Mouse (Mus musculus): ENCODE measurements around the gene Olfr816. TPM values are rescaled to one million over a fixed set of nuclear protein-coding genes. Genes with fewer than 3 reads are reported as not detected.
"Not testable (repeated sequence)": the region's sequence is repeated elsewhere in the genome, so short reads cannot be mapped to it uniquely, and the experiment has no call there.

Olfr816 gene
- total RNA-seq (2015; ENCODE audit: low replicate concordance) = not detected in 2 replicates
- total RNA-seq (2017; ENCODE audit: low replicate concordance) = not detected in 2 replicates

DNA sequence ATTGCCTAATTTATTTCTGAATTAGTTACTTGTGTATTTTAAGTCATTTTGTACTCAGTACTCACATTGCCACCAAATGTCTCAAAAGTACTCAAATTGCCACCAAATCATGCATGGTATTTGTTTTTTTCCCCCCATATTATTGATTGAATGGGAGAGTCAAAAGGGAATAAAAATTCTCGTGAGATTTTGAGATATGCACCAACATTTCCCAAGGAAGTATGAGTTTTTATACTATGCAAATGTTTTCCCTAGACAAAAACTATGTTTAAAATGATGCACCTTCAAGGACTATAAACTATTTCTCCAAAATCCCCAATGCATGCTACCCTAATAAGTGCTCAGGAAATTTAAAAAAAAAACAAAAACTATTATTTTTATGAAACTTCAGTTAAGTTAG lies at the start of gene Olfr816:
Gene Olfr816 (minus strand): TSS at position 101 of the 400 bp plus-strand sequence.
- no peak for ATAC-seq (replicated peaks; ENCODE audit: low FRiP score, poor library complexity, severe bottlenecking)

DNA sequence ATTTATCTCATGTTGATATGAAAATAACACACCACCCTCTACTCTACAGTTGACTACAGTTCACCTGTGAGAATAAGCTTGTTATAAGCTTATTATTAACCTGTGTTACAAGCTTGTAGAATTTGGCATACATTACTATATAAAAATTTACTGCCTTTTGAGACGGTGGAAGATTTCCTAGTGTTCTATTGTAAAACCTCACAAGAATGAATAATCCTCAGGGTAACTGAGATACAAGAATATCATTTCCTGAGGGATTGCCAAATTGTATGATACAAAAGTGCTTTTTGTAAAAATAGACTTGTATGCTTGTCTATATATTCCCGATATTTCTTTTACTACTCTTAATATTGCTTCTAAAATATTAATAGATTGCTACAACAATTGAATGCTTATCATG lies 33.6 kb upstream of the Olfr816 start, which contains the start of gene Olfr818:
Gene Olfr818 (minus strand): TSS at position 101 of the 400 bp plus-strand sequence.
- no peak for ATAC-seq (replicated peaks; ENCODE audit: low FRiP score, poor library complexity, severe bottlenecking)

DNA sequence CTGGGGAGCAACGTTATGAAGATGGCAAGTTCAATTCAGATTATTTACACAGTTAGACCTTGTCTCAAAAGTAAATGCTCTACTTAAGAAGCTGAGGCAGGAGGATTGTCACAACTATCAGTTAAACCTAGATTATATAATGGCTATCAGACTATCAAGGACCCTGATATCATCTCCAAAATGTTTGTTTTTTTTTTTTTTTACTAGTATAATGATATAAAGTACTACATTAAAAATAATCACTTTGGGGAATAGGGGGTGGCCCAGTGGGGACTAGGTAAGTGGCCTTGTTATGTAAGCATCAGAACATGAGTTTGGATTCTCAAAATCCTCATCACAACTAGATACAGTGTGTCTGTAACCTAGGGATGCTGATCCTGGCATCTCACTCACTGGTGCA lies 9.6 kb downstream of the Olfr816 start, which contains the start of gene Olfr815:
Gene Olfr815 (minus strand): TSS at position 101 of the 400 bp plus-strand sequence.
- not testable (repeated sequence) for ATAC-seq (replicated peaks; ENCODE audit: low FRiP score, poor library complexity, severe bottlenecking)

DNA sequence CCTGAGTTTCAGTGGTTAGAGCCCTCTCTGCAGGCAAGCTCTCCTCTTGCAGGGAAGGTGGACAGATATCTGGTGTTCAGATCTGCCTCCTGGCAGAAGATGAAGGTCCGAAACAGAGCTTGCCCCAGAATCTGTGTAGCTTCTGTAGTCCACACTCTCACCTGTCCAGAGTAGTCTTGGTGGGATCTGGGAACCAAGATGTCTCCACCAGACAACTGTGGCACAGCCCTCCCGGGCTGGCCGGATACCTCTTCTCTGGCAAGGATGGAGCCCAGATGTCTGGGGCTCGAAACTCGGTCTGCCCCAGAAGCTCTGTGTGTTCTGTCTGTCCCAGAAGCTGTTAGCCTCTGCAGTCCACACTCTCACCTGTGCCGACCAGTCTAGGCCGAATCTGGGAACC lies 29.5 kb downstream of the Olfr816 start:
- no peak for ATAC-seq (replicated peaks; ENCODE audit: low FRiP score, poor library complexity, severe bottlenecking)

DNA sequence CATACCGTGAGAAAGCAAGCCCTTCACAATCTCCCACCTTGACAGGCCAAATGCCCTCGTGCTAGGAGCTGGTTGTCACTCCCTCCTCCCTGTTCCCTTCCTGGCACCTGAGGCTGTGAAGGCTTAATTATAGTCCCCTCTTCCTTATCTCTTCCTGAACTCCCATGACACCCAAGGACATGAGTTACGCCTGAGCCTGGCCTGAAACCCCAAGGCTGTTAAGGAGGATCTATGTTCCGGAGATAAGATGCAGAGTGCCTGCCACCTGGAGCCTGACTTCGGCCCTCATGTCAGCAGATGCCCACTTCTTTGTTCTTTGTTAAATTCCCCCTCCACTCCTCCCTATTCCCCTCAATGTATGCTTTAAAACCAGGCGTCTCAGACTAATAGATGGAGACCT lies 29.9 kb downstream of the Olfr816 start:
- ATAC-seq (replicated peaks; ENCODE audit: low FRiP score, poor library complexity, severe bottlenecking) = not testable (repeated sequence)

DNA sequence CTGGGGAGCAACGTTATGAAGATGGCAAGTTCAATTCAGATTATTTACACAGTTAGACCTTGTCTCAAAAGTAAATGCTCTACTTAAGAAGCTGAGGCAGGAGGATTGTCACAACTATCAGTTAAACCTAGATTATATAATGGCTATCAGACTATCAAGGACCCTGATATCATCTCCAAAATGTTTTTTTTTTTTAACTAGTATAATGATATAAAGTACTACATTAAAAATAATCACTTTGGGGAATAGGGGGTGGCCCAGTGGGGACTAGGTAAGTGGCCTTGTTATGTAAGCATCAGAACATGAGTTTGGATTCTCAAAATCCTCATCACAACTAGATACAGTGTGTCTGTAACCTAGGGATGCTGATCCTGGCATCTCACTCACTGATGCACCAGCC lies 35.6 kb downstream of the Olfr816 start, which contains the start of gene Olfr814:
Gene Olfr814 (minus strand): TSS at position 101 of the 400 bp plus-strand sequence.
- ATAC-seq (replicated peaks; ENCODE audit: low FRiP score, poor library complexity, severe bottlenecking) = 0 out of 2 replicates have a peak, but pooled peaks have one; percentile 34

Other genes with a start within 250 kb of the Olfr816 start
- gene Olfr801, start 241.7 kb downstream of the Olfr816 start, total RNA-seq (2015; ENCODE audit: low replicate concordance) = not detected in 2 replicates
- gene Olfr801, start 241.7 kb downstream of the Olfr816 start, total RNA-seq (2017; ENCODE audit: low replicate concordance) = not detected in 2 replicates
- not detected in 2 replicates for gene Olfr802, start 227.4 kb downstream of the Olfr816 start, total RNA-seq (2015; ENCODE audit: low replicate concordance)
- gene Olfr802, start 227.4 kb downstream of the Olfr816 start, total RNA-seq (2017; ENCODE audit: low replicate concordance) = not detected in 2 replicates
- gene Olfr803, start 221.3 kb downstream of the Olfr816 start, total RNA-seq (2015; ENCODE audit: low replicate concordance) = not detected in 2 replicates
- gene Olfr803, start 221.3 kb downstream of the Olfr816 start, total RNA-seq (2017; ENCODE audit: low replicate concordance) = not detected in 2 replicates
- not detected in 2 replicates for gene Olfr804, start 212.4 kb downstream of the Olfr816 start, total RNA-seq (2015; ENCODE audit: low replicate concordance)
- not detected in 2 replicates for gene Olfr804, start 212.4 kb downstream of the Olfr816 start, total RNA-seq (2017; ENCODE audit: low replicate concordance)
- gene Olfr805, start 186.2 kb downstream of the Olfr816 start, total RNA-seq (2015; ENCODE audit: low replicate concordance) = not detected in 2 replicates
- not detected in 2 replicates for gene Olfr805, start 186.2 kb downstream of the Olfr816 start, total RNA-seq (2017; ENCODE audit: low replicate concordance)
- gene Olfr806, start 173.7 kb downstream of the Olfr816 start, total RNA-seq (2015; ENCODE audit: low replicate concordance) = not detected in 2 replicates
- gene Olfr806, start 173.7 kb downstream of the Olfr816 start, total RNA-seq (2017; ENCODE audit: low replicate concordance) = not detected in 2 replicates
- not detected in 2 replicates for gene Olfr807, start 157.8 kb downstream of the Olfr816 start, total RNA-seq (2015; ENCODE audit: low replicate concordance)
- gene Olfr807, start 157.8 kb downstream of the Olfr816 start, total RNA-seq (2017; ENCODE audit: low replicate concordance) = not detected in 2 replicates
- gene Olfr808, start 150.1 kb downstream of the Olfr816 start, total RNA-seq (2015; ENCODE audit: low replicate concordance) = not detected in 2 replicates
- not detected in 2 replicates for gene Olfr808, start 150.1 kb downstream of the Olfr816 start, total RNA-seq (2017; ENCODE audit: low replicate concordance)
- not detected in 2 replicates for gene Olfr809, start 141.0 kb downstream of the Olfr816 start, total RNA-seq (2015; ENCODE audit: low replicate concordance)
- gene Olfr809, start 141.0 kb downstream of the Olfr816 start, total RNA-seq (2017; ENCODE audit: low replicate concordance) = not detected in 2 replicates
- not detected in 2 replicates for gene Olfr810, start 120.7 kb downstream of the Olfr816 start, total RNA-seq (2015; ENCODE audit: low replicate concordance)
- not detected in 2 replicates for gene Olfr810, start 120.7 kb downstream of the Olfr816 start, total RNA-seq (2017; ENCODE audit: low replicate concordance)
- gene Olfr811, start 111.2 kb downstream of the Olfr816 start, total RNA-seq (2015; ENCODE audit: low replicate concordance) = not detected in 2 replicates
- not detected in 2 replicates for gene Olfr811, start 111.2 kb downstream of the Olfr816 start, total RNA-seq (2017; ENCODE audit: low replicate concordance)
- not detected in 2 replicates for gene Olfr812, start 69.5 kb downstream of the Olfr816 start, total RNA-seq (2015; ENCODE audit: low replicate concordance)
- gene Olfr812, start 69.5 kb downstream of the Olfr816 start, total RNA-seq (2017; ENCODE audit: low replicate concordance) = not detected in 2 replicates
- not detected in 2 replicates for gene Olfr813, start 60.2 kb downstream of the Olfr816 start, total RNA-seq (2015; ENCODE audit: low replicate concordance)
- not detected in 2 replicates for gene Olfr813, start 60.2 kb downstream of the Olfr816 start, total RNA-seq (2017; ENCODE audit: low replicate concordance)
- not detected in 2 replicates for gene Olfr814, start 35.7 kb downstream of the Olfr816 start, total RNA-seq (2015; ENCODE audit: low replicate concordance)
- gene Olfr814, start 35.7 kb downstream of the Olfr816 start, total RNA-seq (2017; ENCODE audit: low replicate concordance) = not detected in 2 replicates
- gene Olfr815, start 9.7 kb downstream of the Olfr816 start, total RNA-seq (2015; ENCODE audit: low replicate concordance) = not detected in 2 replicates
- not detected in 2 replicates for gene Olfr815, start 9.7 kb downstream of the Olfr816 start, total RNA-seq (2017; ENCODE audit: low replicate concordance)
- not detected in 2 replicates for gene Olfr818, start 33.5 kb upstream of the Olfr816 start, total RNA-seq (2015; ENCODE audit: low replicate concordance)
- gene Olfr818, start 33.5 kb upstream of the Olfr816 start, total RNA-seq (2017; ENCODE audit: low replicate concordance) = not detected in 2 replicates
- gene Olfr819, start 51.7 kb upstream of the Olfr816 start, total RNA-seq (2015; ENCODE audit: low replicate concordance) = not detected in 2 replicates
- gene Olfr819, start 51.7 kb upstream of the Olfr816 start, total RNA-seq (2017; ENCODE audit: low replicate concordance) = not detected in 2 replicates
- gene Olfr247, start 60.5 kb upstream of the Olfr816 start, total RNA-seq (2015; ENCODE audit: low replicate concordance) = not detected in 2 replicates
- not detected in 2 replicates for gene Olfr247, start 60.5 kb upstream of the Olfr816 start, total RNA-seq (2017; ENCODE audit: low replicate concordance)
- gene Gm10310, start 69.5 kb upstream of the Olfr816 start, total RNA-seq (2015; ENCODE audit: low replicate concordance) = not detected in 2 replicates
- not detected in 2 replicates for gene Gm10310, start 69.5 kb upstream of the Olfr816 start, total RNA-seq (2017; ENCODE audit: low replicate concordance)
- not detected in 2 replicates for gene Olfr820, start 97.0 kb upstream of the Olfr816 start, total RNA-seq (2015; ENCODE audit: low replicate concordance)
- gene Olfr820, start 97.0 kb upstream of the Olfr816 start, total RNA-seq (2017; ENCODE audit: low replicate concordance) = not detected in 2 replicates
- not detected in 2 replicates for gene Olfr821, start 114.8 kb upstream of the Olfr816 start, total RNA-seq (2015; ENCODE audit: low replicate concordance)
- gene Olfr821, start 114.8 kb upstream of the Olfr816 start, total RNA-seq (2017; ENCODE audit: low replicate concordance) = not detected in 2 replicates
- not detected in 2 replicates for gene Olfr822, start 155.6 kb upstream of the Olfr816 start, total RNA-seq (2015; ENCODE audit: low replicate concordance)
- not detected in 2 replicates for gene Olfr822, start 155.6 kb upstream of the Olfr816 start, total RNA-seq (2017; ENCODE audit: low replicate concordance)
- gene Olfr823, start 199.8 kb upstream of the Olfr816 start, total RNA-seq (2015; ENCODE audit: low replicate concordance) = not detected in 2 replicates
- not detected in 2 replicates for gene Olfr823, start 199.8 kb upstream of the Olfr816 start, total RNA-seq (2017; ENCODE audit: low replicate concordance)
- gene Olfr824, start 214.4 kb upstream of the Olfr816 start, total RNA-seq (2015; ENCODE audit: low replicate concordance) = not detected in 2 replicates
- not detected in 2 replicates for gene Olfr824, start 214.4 kb upstream of the Olfr816 start, total RNA-seq (2017; ENCODE audit: low replicate concordance)